Mouse (Mus musculus) gastrocnemius, postnatal 4 days (tissue): Measurements from ENCODE around the gene Lgals4. TPM values are rescaled to one million over a fixed set of nuclear protein-coding genes. Genes with fewer than 3 reads are reported as not detected.

ENCODE experiments used
- DNase-seq, 2 experiments: peaks; one replicate each; pipeline ENCODE4 v3.0.0; 2021 to 2022; ENCODE audit warnings: low spot score in 2 of 2, mixed read lengths in 2 of 2
- total RNA-seq, 2 experiments: library from RNA; stranded (reverse); gene quantifications; 2 replicates each; pipeline ENCODE4 v1.2.3; 2021

Lgals4 gene
- total RNA-seq, 2 experiments from 2014 or later: 5.3 to 8.7 TPM

- DNase-seq: no peak
Measured at GRCm38 (mm10) chr7:28807641-28808220, 25.9 kb upstream of the Lgals4 start.

DNA sequence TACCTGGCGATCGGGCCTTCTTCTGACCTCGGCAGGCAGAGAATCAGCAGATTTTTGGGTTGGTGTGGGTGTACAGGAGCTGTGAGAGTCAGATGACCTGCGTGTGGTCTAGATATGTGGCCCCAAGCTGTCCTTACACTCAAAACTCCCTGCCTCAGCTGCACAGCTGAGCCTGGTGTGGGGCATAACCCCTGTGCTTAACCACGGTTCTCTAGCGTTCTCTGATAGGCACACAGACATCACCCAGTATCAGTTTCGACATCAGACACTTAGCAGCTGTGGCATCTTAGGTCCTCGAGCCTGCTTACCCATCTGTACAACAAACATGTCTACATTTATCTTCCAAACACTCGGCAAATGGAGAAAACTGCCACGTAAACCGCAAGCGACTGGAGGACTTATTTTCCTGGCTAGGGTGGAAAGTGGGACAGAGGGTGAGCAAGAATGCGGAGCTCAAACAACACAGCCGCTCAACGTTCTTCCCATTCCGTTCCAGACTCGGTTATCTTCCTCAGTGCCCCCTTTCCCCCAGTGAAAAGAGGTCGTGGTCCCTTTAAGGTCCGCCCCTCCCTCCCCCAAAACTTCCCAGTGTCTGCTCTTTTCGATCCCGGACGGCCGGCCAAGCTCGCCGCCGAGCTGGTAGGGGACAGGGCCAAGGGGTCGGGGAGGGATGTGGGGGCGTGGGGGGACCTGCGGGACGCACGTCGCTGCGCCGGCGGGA lies 25.3 kb upstream of the Lgals4 start, which contains the start of gene Hnrnpl:
TSS of gene Hnrnpl (plus strand) at position 321 of the 721 bp plus-strand sequence.
- peak; percentile 59 to 81 for DNase-seq

DNA sequence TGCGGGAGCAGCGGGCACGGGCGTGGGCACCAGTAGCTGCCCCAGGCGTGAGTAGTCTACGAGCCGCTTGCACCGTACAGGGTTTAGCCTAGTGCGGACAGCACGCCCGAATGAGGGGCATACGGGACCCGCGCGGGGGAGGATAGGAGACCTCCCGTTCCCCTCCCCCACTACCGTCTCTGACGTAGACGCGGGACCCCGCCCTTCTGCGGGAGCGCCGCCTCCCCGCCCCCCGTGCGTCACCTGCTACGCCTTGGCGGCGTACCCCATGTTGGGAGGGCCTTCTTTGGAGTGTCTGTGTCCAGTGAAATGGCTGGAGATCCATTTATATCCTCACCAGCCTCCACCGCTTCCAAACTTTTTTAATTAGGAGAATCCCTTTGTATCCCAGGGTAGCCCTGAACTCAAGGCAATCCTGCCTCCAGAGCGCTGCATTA lies 24.7 kb upstream of the Lgals4 start:
- DNase-seq: peak; percentile 96 to 98

GRCm38 (mm10) chr7:28809401-28810089 lies 24.1 kb upstream of the Lgals4 start:
- DNase-seq: peak in 1 of 2 experiments; percentile 60

GRCm38 (mm10) chr7:28810107-28811066 lies 23.3 kb upstream of the Lgals4 start:
- peak; percentile 97 to 99 for DNase-seq

DNA sequence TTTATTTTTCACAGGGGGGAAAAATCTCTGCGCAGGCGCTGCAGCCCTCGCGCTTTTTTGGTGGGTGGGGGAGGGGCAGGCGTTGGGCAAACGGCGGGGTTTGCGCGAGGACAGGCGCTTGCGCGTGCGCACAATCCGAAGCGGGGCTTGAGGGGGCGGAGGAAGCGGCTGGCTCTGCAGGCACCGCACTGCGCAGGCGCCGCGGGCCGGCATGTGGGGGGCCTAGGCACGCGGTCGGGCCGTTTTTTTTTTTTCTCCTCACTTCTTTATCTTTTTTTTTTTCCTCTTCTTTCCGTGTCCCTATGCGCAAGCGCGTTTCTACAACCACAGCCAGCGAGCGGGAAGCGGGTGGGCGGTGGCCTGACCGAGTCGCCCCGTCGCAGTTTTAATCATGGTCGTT lies 22.4 kb upstream of the Lgals4 start:
- peak; percentile 94 to 96 for DNase-seq

DNA sequence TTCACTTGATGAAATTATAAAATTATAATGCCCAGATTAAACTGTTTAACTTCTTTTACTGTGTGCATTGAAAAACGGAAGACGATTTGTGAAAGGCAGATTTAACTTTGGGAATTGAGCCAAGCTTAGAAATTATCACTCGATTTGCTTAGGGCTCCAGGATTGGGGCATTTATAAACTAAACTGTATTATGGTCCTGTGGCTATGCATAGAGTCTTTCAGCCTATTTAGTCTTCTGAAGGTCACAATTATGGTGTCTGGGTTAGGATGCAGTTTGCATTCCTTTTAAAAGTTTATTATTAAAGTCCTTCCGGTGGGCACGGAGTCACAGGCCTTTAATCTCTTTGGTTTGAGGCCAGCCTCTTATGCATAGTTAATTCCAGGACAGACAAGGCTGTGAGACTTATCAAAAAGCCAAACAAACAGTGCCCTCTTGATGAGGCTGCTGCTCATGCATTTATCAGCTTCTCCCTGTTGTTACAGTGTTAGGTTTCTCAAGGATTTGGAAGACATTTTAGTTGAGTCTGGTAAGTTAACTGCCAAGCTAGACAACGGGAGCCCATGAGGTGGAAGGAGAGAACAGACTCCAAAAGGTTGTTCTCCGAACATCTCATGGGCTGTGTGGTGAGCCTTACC lies 21.9 kb upstream of the Lgals4 start:
- DNase-seq: no peak

DNA sequence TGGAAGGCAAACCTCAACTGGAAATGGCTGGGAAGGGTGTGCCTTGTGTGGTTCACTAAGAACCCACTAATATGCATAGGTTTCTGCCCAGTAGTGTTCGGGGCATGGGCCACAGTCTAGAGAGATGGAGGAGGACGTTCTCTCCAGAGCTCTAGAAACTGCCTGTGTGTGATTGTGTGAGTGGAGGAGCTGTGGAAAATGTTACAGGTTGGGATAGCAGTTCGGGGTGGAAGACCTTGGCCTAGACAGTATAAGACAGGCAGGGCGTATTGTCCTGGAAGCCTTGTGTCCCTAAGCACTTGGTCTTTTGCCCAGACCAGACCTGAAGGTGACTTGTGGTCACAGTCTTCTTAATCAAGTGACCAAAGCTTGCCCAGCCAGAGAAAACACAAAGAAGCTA lies 21.2 kb upstream of the Lgals4 start:
- no peak for DNase-seq

DNA sequence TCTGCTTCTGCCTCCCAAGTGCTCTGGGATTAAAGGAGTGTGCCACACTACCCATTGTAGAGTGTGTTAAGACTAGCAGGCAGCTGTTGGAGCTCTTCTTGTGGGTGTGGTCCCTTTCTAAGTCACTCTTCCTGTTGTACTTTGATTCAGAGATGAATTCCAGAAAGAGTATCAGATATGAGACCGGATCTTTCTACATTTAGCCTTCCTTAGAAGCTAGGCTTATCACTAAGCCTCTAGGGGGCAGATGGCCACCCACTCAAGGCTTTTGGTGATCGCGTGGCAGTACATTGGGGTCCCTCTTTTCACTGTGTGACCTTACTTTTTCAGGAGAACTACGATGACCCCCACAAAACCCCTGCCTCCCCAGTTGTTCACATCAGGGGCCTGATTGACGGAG lies 20.7 kb upstream of the Lgals4 start:
- DNase-seq: no peak

GRCm38 (mm10) chr7:28814306-28815034 lies 19.2 kb upstream of the Lgals4 start:
- DNase-seq: no peak

GRCm38 (mm10) chr7:28815230-28815629 lies 18.4 kb upstream of the Lgals4 start:
- no peak for DNase-seq

DNA sequence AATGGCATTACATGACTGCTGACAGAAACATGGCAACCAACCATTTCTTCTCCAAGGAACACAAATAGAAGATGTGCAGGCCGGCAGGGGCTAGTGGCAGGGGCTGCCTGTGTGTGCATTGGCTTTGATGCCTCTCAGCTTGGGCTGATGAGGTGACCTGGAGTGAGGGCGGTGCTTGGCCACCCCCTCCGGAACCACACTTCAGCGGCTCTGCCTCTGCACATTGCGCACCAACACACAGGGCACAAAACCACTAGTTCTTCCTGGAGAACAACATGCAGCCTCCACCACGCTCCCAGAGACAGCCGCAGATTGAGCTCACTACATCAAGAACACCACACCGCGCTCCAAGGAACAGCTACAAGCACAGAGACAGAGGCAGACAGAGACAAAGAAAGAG lies 17.5 kb upstream of the Lgals4 start:
- DNase-seq: no peak

DNA sequence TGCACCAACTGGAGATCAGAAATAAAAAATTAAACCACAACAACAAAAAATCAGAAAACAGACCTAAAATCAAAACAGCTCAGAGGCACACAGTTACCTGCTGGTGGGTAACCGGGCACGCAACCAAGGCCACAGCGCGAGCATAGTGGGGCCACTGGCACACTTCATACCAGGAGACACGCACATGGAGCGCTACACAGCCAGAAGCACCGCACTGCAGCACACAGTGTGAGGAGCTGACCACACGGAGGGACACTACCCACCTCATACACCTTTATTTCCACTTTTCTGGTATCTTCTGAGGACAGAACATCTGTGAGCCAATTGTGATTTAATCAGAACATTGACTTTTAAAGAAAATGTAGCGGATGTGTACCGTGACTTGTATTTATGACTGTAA lies 16.7 kb upstream of the Lgals4 start:
- DNase-seq: no peak

GRCm38 (mm10) chr7:28817524-28817923 lies 16.1 kb upstream of the Lgals4 start:
- DNase-seq: no peak

- no peak for DNase-seq
Measured at GRCm38 (mm10) chr7:28817957-28818356, 15.7 kb upstream of the Lgals4 start.

GRCm38 (mm10) chr7:28818436-28818835 lies 15.2 kb upstream of the Lgals4 start:
- DNase-seq: no peak

DNA sequence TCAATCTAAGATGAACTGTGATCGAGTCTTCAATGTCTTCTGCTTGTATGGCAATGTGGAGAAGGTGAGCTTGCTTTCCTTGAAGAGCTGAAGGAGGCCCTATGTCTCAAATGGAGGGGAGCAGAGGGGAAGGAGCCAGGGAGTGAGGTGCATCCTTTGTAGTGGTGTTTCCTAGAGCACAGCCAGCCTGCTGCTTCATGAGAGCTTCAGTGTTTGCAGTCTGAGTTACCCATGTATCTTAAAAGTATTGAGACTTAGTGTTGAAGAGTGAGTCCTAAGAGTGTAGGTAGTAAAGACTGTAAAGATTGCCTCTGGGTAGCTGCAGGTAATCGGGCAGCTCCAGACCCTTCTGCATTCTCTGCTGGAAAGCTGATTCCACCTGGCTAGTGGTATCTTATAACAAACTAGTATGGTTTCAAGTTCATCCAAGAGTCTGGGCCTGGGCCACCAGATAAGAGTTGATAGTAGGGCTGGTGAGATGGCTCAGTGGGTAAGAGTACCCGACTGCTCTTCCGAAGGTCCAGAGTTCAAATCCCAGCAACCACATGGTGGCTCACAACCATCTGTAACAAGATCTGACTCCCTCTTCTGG lies 14.7 kb upstream of the Lgals4 start:
- no peak for DNase-seq

DNA sequence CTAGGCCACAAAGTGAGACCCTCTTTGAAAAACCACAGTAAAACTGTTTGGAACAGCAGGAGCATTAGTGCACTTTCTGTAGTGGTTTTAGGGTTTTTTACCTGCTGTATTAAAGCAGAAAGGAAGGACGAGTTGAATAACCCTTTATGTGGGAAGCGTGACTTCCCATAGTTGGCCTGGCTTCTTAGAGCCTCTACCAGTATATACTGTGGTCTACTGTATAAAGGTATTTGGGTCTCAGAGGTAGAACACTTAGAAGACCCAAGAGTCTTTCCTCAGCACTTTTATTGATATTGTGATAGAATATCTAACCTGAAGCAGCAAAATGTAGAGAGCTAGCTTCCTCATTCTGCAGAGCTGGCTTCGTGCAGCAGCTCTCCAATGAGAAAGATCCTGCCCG lies 14.1 kb upstream of the Lgals4 start:
- DNase-seq: no peak
